Mouse (Mus musculus): ENCODE data around the gene Scaper. TPM values are rescaled to one million over a fixed set of nuclear protein-coding genes. Genes with fewer than 3 reads are reported as not detected.

Gene Scaper
- total and polyA plus RNA-seq, 3 experiments = 4.2 to 5.2 (median 4.5) TPM

GRCm38 (mm10) chr9:55508701-55509100 is 429.2 kb downstream of the Scaper start:
- no peak overlapping the region for H3K27ac ChIP-seq (ENCODE audit: insufficient read depth, low read depth)
- no peak overlapping the region for H3K4me2 ChIP-seq (ENCODE audit: insufficient read depth, low read depth, poor library complexity, severe bottlenecking)
- peaks cover 0 to 30% of the 10 kb centered on the region in 2 experiments for H3K36me3 ChIP-seq (replicated peaks in 1 of 2; ENCODE audit: control insufficient read depth in 1 of 2, insufficient read depth in 1 of 2, low read length in 1 of 2)
- dilution Hi-C loops (cut with MboI; ENCODE audit: extremely low pct_ligation_motif_present, extremely low pct_unique_long_range_greater_than_20kb, low sequenced_read_pairs) (no loop called here), in situ Hi-C loops (cut with MboI; ENCODE audit: low pct_ligation_motif_present, low pct_unique_long_range_greater_than_20kb, low sequenced_read_pairs) (no loop called here)
- peaks cover 4% of the 10 kb centered on the region for H3K27me3 ChIP-seq (replicated peaks)
- no peak overlapping the region for H3K4me3 ChIP-seq (replicated peaks in 1 of 3; ENCODE audit: low read depth in 2 of 3, low read length in 2 of 3, poor library complexity in 1 of 3)
- TF ChIP-seq ZKSCAN1 (IDR thresholded peaks at IDR 0.05; ENCODE audit: borderline replicate concordance, low read depth, low read length) (no peak), CTCF (conservative IDR thresholded peaks at IDR 0.05 in 1 of 2, IDR thresholded peaks at IDR 0.05 in 1 of 2; ENCODE audit: low read depth in 2 of 2, low read length in 2 of 2) (no peak), KAT2A (IDR thresholded peaks at IDR 0.05; ENCODE audit: insufficient replicate concordance, low read length) (no peak), USF2 (conservative IDR thresholded peaks at IDR 0.05; ENCODE audit: low read depth, low read length) (no peak), NELFE (IDR thresholded peaks at IDR 0.05; ENCODE audit: low read depth, low read length) (no peak), E2F4 (IDR thresholded peaks at IDR 0.05; ENCODE audit: insufficient replicate concordance, low read depth, low read length) (no peak)
- no peak overlapping the region for H3K9ac ChIP-seq (ENCODE audit: insufficient read depth, low read depth)
- H3K4me1 ChIP-seq (ENCODE audit: control insufficient read depth in 1 of 2, insufficient read depth in 2 of 2) = peaks cover 8 to 20% of the 10 kb centered on the region in 2 experiments; a peak in 2 of 4 replicates
- no peaks in the 10 kb centered on the region for H3K9me3 ChIP-seq (replicated peaks; ENCODE audit: low read length)
- peaks cover 32% of the 10 kb centered on the region for H3K79me2 ChIP-seq (replicated peaks; ENCODE audit: control insufficient read depth, extremely low read depth, insufficient read depth, poor library complexity, severe bottlenecking)
- no peak for DNase-seq (ENCODE audit: extremely low read depth)

GRCm38 (mm10) chr9:55507922-55508321 is 430.0 kb downstream of the Scaper start:
- TF ChIP-seq KAT2A (IDR thresholded peaks at IDR 0.05; ENCODE audit: insufficient replicate concordance, low read length) = no peak
- no peak for TF ChIP-seq MYC (IDR thresholded peaks at IDR 0.05; ENCODE audit: low read depth, low read length)
- TF ChIP-seq NELFE (IDR thresholded peaks at IDR 0.05; ENCODE audit: low read depth, low read length) = no peak
- no peak for TF ChIP-seq ZKSCAN1 (IDR thresholded peaks at IDR 0.05; ENCODE audit: borderline replicate concordance, low read depth, low read length)
- TF ChIP-seq TBP (conservative IDR thresholded peaks at IDR 0.05; ENCODE audit: low read depth, low read length) = no peak
- no peak for TF ChIP-seq CTCF (conservative IDR thresholded peaks at IDR 0.05 in 1 of 2, IDR thresholded peaks at IDR 0.05 in 1 of 2; ENCODE audit: low read depth in 2 of 2, low read length in 2 of 2)
- TF ChIP-seq HCFC1 (IDR thresholded peaks at IDR 0.05; ENCODE audit: low read depth, low read length) = no peak
- no peak for TF ChIP-seq CHD2 (IDR thresholded peaks at IDR 0.05; ENCODE audit: low read length)
- no peaks in the 10 kb centered on the region for H3K9me3 ChIP-seq (replicated peaks; ENCODE audit: low read length)
- H3K79me2 ChIP-seq (replicated peaks; ENCODE audit: control insufficient read depth, extremely low read depth, insufficient read depth, poor library complexity, severe bottlenecking) = peaks cover 32% of the 10 kb centered on the region
- no peak overlapping the region for H3K4me3 ChIP-seq (replicated peaks in 1 of 3; ENCODE audit: low read depth in 2 of 3, low read length in 2 of 3, poor library complexity in 1 of 3)
- no peaks in the 10 kb centered on the region for H3K27me3 ChIP-seq (replicated peaks)
- in situ Hi-C loops (cut with MboI; ENCODE audit: low pct_ligation_motif_present, low pct_unique_long_range_greater_than_20kb, low sequenced_read_pairs) (no loop called here), dilution Hi-C loops (cut with MboI; ENCODE audit: extremely low pct_ligation_motif_present, extremely low pct_unique_long_range_greater_than_20kb, low sequenced_read_pairs) (no loop called here)
- DNase-seq (ENCODE audit: extremely low read depth) = no peak
- H3K36me3 ChIP-seq (replicated peaks in 1 of 2; ENCODE audit: control insufficient read depth in 1 of 2, insufficient read depth in 1 of 2, low read length in 1 of 2) = peaks cover 0 to 30% of the 10 kb centered on the region in 2 experiments
- H3K4me1 ChIP-seq (ENCODE audit: control insufficient read depth in 1 of 2, insufficient read depth in 2 of 2) = peaks cover 8 to 20% of the 10 kb centered on the region in 2 experiments; a peak in 2 of 4 replicates
- H3K4me2 ChIP-seq (ENCODE audit: insufficient read depth, low read depth, poor library complexity, severe bottlenecking) = no peak overlapping the region
- no peak overlapping the region for H3K27ac ChIP-seq (ENCODE audit: insufficient read depth, low read depth)
- no peak overlapping the region for H3K9ac ChIP-seq (ENCODE audit: insufficient read depth, low read depth)

Other genes with a start within 250 kb of the Scaper start
- gene 4930563M21Rik, start 72.4 kb upstream of the Scaper start, total RNA-seq (2012; rRNA removed) = not detected in 2 replicates
- not detected in 2 replicates for gene 4930563M21Rik, start 72.4 kb upstream of the Scaper start, total RNA-seq (2014; rRNA removed)
- not detected in 2 replicates for gene 4930563M21Rik, start 72.4 kb upstream of the Scaper start, polyA plus RNA-seq (2012; ENCODE audit: insufficient read length, low read depth)
- 16.8 and 18.5 TPM in 2 replicates for gene Rcn2, start 103.7 kb upstream of the Scaper start, total RNA-seq (2012; rRNA removed)
- 56.6 and 66.4 TPM in 2 replicates for gene Rcn2, start 103.7 kb upstream of the Scaper start, total RNA-seq (2014; rRNA removed)
- gene Rcn2, start 103.7 kb upstream of the Scaper start, polyA plus RNA-seq (2012; ENCODE audit: insufficient read length, low read depth) = 28.6 and 30.8 TPM in 2 replicates
- gene Pstpip1, start 151.8 kb upstream of the Scaper start, total RNA-seq (2012; rRNA removed) = 8.1 and 9.3 TPM in 2 replicates
- 15.6 and 17.5 TPM in 2 replicates for gene Pstpip1, start 151.8 kb upstream of the Scaper start, total RNA-seq (2014; rRNA removed)
- 32.0 and 38.2 TPM in 2 replicates for gene Pstpip1, start 151.8 kb upstream of the Scaper start, polyA plus RNA-seq (2012; ENCODE audit: insufficient read length, low read depth)
- 34.5 and 35.7 TPM in 2 replicates for gene Tspan3, start 227.4 kb upstream of the Scaper start, total RNA-seq (2012; rRNA removed)
- 81.4 and 85.9 TPM in 2 replicates for gene Tspan3, start 227.4 kb upstream of the Scaper start, total RNA-seq (2014; rRNA removed)
- gene Tspan3, start 227.4 kb upstream of the Scaper start, polyA plus RNA-seq (2012; ENCODE audit: insufficient read length, low read depth) = 60.4 and 62.0 TPM in 2 replicates